Mouse (Mus musculus) gonadal fat pad, adult 2 months (tissue): ENCODE data around the gene Ccdc61. TPM values are rescaled to one million over a fixed set of nuclear protein-coding genes. Genes with fewer than 3 reads are reported as not detected.
A peak's percentile ranks its signal among the peaks of the same experiment; 100 is the strongest.
"Not testable (repeated sequence)": the region's sequence is repeated elsewhere in the genome, so short reads cannot be mapped to it uniquely, and the experiment has no call there.

Experiments used
- DNase-seq: peaks from one replicate; pipeline ENCODE4 v3.0.0-alpha.2; 2012; ENCODE audit warnings: low read depth
- polyA plus RNA-seq: library from polyadenylated mRNA; depleted of rRNA; stranded (reverse); fragments of >200 nt; gene quantifications from 2 replicates; pipeline ENCODE4 v1.2.3, GENCODE M21; 2012

Gene Ccdc61
- polyA plus RNA-seq, 1 experiment: 23.2 TPM

GRCm38 (mm10) chr7:18916254-18916653, 6.0 kb upstream of the Ccdc61 start:
- DNase-seq: no peak

- DNase-seq: no peak
These were observed 418 bp downstream of the Ccdc61 start for GRCm38 (mm10) chr7:18909797-18910196.

DNA sequence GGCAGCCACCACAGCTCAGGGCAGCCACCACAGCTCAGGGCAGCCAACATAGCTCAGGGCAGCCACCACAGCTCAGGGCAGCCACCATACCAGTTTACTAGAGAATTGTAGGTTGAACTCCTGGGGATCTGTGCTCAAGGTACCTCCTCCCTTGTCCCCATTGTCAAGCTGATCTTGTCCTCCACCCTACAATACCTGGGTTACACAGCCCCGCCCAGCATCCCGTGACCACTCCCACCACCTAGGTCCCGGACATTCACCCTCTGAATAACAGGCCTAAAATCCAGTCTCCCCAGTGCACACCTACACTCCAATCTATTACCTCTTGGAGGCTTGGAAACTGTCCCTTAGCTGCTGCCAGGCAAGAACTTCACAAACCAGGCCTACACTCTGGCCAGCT, 5.2 kb downstream of the Ccdc61 start:
- peak; percentile 46 for DNase-seq

- no peak for DNase-seq
These were observed 7.7 kb downstream of the Ccdc61 start for GRCm38 (mm10) chr7:18902486-18902885.

DNA sequence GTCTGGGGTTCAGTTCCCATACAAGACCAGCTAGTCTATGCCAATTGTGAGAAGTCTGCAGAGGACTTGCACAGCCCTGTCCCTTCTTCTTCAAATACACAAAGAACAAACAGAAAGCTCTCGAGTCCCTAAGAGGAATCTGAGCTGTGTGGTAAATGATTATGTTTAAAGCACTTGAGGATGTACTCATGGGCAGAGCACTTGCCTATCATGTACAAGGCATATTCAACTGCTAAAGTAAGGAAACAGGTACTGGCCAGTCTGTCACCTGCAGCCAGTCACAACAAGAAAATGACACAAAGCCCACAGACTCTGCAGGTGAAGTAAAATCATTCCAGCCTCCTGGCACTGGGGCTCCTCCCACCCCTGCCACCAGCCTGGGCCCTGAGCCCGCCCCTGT, 9.7 kb downstream of the Ccdc61 start:
- DNase-seq: no peak

GRCm38 (mm10) chr7:18896536-18896935, 13.7 kb downstream of the Ccdc61 start:
- DNase-seq: no peak

DNA sequence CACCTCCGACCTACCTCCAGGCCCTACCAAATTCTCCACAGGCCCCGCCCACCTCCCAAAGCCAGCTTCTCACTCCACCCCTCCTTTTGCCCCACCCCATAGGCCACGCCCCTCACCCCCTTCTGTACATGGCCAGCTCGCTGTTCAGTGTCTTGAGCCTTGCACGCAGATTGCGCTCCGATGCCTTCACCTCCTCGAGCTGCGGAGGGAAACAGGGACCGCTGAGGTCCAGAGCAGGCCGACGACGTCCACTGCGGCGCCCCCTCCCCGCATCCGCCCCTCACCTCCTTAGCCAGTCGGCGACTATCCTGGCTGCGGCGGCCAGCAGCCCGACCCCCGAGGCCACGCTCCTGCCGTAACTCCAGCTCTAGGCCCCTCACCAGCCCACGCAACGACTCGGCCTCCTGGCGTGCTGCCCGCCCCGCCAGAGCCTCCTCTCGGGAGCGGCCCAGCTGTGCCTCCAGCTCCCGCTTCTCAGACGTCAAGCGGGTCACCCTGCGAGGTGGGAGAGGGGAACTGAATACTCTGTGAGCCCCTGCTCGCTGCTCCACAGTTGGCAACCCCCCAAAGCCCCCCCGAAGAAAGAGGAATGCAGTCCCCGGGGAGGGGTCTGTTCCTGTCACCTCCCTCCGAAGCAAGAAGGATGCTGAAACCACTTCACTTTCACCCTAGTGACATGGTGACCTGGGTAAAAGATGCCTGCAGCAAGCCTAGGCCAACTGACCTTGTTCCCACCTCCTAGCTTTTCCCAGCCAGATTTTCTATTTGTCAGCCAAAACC, 16.4 kb downstream of the Ccdc61 start:
- DNase-seq: no peak

DNA sequence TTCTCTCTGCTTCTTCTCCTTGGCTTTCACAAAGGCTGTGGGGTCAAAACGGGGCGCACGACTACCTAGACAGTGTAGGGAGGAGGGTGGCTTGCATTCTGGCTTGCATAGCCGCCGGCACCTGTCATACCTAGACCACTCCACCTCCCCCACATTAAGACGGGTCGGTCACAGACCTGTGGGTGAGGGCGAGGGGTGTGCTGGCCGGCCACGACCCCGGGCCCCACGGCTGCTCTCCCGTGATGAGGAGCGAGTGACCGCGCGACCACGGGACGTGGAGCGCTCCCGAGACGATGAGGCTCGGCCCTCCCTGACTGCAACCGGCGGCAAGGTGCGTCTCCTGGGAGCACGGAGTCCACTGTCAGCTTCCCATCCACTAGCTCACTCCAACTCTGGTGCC, 17.2 kb downstream of the Ccdc61 start:
- no peak for DNase-seq

GRCm38 (mm10) chr7:18891872-18892599, 18.2 kb downstream of the Ccdc61 start:
- no peak for DNase-seq

GRCm38 (mm10) chr7:18890848-18891247, 19.4 kb downstream of the Ccdc61 start:
- DNase-seq: no peak

DNA sequence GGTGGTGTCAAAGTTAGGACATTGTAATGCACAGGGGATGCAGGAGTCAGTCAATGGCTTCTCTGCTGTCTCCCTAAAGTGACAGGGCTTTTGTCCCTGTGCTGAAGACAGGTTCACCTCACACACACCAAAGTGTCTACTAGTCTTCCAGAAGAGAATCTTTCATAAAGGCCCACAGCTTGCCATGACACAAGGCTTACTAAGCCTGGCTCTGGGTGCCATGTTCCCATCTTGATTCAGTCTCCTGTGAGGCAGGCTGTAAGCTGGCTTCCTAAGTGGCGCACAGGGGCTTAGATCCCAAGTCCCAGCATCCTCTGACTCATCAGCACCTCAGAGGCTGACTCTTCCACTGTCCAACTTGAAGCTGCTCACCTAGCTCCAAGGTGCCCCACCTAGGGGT, 23.3 kb downstream of the Ccdc61 start:
- DNase-seq: no peak

DNA sequence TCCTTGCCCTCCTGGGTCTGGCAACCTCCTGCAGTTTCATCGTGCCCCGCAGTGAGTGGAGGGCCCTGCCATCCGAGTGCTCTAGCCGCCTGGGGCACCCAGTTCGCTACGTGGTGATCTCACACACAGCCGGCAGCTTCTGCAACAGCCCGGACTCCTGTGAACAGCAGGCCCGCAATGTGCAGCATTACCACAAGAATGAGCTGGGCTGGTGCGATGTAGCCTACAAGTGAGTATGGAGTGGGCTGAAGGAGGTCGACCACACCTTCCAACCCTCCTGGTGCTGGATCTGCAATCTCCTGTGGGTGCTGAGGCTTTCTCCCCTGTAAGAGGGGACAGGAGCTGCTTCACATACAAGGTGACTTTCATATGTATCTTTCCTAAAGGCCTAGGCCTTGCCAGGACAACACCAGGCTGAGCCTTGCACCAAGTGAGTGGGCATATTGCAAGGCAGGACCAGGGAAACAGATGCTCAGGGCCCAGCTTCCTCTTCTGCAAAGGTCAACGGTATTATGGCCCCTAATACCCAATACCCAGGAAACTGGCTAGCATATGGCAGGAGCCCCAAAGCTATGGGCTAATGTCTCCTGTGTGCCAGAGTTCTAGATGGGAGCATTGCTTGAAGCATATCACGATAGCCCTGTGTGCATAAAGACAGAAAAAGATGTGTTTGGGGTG, 25.3 kb downstream of the Ccdc61 start:
- no peak for DNase-seq

DNA sequence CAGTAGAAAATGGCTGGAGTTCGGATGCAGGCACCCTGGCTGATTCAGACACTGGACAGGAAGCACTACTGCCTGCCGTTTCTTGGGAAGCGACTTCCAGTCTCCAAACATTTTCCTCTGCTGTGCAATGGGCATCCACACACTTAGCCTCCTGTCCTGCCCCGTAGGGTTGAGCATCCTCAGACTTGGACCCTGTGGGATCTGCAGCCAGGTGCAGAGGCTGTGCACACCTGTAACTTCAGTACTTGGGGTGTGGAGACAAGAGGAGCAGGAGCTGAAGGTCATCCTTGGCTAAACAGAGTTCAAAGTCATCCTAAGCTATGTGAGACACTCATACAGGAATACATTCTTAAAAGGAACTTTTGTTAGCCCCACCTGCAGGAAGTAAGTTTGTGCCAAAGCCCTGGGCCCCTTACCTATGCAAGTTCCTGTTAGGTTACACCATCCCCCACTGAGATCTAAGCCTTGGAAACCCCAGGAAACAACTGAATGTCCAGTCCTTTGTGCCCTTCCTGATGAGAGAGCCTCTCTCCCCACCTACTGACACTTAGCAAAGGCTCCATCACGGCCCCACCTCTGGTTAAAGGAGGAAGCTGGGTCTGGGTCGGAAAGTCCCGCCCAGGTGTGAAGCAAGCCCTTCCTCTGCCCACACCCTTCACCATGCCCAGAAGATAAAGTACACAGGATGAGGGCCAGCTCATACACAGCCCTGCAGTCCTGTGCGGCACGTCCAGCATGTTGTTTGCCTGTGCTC, 26.0 kb downstream of the Ccdc61 start:
- DNase-seq: no peak

DNA sequence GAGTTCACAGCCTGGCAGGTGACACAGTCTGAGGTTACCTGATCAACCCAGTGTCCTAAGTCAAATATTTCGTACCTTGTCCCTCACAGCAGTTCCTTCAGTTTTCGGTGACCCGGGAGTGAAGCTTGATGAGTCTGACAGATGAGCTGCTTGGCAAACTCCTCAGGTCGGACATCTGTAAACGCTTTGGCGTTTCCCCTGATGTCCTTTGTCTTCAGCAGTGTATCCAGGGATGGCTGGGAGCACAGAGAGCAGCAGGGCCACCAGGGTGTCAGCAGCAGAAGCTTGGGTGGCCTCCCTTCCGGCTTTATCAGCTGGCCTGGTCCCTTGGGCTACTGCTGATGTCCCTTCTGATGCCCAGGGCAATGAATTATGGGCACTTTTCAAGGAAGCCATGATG, 31.5 kb downstream of the Ccdc61 start:
- no peak for DNase-seq

- DNase-seq: no peak
These were observed 34.8 kb downstream of the Ccdc61 start for GRCm38 (mm10) chr7:18875372-18875771.

- no peak for DNase-seq
These were observed 37.0 kb downstream of the Ccdc61 start for GRCm38 (mm10) chr7:18873253-18873652.

DNA sequence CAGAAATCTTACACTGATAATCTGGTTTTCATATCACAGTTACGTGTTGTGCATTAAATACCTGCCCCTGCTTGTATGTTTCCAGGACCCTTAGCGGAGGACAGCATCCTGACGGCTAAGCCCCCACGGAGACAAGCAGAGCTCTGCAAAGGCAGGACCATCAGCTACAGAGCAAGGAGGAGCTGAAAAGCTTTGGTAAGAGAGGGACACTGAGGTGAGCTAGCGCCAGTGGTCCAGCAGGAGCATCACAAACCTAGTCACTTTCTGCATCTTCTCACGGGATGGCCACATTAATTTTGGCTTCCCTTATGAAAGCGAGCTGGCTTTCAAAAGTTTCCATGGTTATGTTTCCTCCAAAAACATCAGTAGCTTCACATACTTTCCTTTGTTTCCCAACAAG, 37.4 kb downstream of the Ccdc61 start:
- DNase-seq: no peak

DNA sequence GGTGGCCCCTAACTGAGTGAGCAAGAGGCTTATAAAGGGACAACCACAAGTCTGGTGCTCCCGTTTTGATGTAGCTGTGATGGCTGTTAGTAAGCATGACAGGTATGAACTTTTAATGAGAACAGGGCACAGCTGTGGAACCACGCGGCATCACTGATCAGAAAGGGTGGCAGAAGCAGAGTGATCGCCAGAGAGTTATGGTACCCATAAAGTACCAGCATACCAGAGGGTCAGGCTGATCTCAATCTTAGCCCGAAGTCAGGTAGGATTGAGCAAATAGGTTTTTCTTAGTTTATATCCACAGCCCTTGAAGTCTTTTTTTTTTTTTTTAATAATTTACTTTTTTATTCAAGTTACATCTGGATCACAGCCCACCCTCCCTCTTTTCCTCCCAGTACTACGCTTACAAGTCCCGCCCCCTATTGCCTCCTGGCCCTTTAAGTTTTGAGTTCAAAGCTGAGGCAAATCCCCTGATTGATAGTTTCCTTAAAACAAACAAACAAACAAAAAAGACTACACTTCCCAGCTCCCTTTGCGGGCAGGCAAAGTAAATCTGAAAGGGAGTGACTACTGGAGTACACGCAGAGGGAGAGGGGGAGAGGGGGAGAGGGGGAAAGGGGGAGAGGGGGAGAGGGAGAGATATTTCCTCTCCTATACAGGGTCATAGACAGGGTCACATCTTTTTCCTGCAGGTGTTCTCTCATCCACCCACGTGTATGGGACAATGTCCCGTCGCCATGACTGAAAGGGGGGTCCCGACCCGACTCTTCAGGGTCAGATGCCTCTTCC, 38.0 kb downstream of the Ccdc61 start:
- no peak for DNase-seq

DNA sequence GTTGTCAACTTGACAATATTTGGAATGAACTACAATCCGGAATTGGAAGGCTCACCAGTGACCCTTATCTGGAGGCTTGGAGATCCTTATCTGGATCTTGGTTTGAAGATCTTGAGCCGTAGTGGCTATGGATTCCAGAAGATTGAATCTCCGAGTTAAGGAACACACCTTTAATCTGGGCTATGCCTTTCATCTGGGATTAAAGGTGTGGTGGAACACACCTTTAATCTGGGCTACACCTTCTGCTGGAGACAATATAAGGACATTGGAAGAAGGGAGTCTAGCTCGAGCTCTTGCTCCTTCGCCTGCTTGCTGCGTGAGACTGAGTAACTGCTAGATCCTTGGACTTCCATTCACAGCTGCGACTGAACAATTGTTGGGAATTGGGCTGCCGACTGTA, 39.2 kb downstream of the Ccdc61 start, which contains the start of gene Pglyrp1:
Pglyrp1 (plus strand) TSS at position 301 of the 400 bp plus-strand sequence.
- DNase-seq: not testable (repeated sequence)

GRCm38 (mm10) chr7:18868491-18868890, 41.7 kb downstream of the Ccdc61 start:
- DNase-seq: no peak

- DNase-seq: no peak
These were observed 47.4 kb downstream of the Ccdc61 start for GRCm38 (mm10) chr7:18862801-18863200.
